Mouse (Mus musculus) frontal cortex, adult 2 months (tissue): ENCODE results near the gene Tll2. TPM values are rescaled to one million over a fixed set of nuclear protein-coding genes. Genes with fewer than 3 reads are reported as not detected.

Source experiments
- DNase-seq, 2 experiments: peaks; one replicate each; pipeline ENCODE4 v3.0.0; 2022; ENCODE audit warnings: low spot score in 1 of 2; ENCODE audit errors: extremely low spot score in 1 of 2
- polyA plus RNA-seq: library from polyadenylated mRNA; depleted of rRNA; stranded (reverse); fragments of >200 nt; gene quantifications from 2 replicates; pipeline ENCODE4 v1.2.3, GENCODE M21; 2012

Tll2 gene
- polyA plus RNA-seq, 1 experiment: 0.58 TPM

DNA sequence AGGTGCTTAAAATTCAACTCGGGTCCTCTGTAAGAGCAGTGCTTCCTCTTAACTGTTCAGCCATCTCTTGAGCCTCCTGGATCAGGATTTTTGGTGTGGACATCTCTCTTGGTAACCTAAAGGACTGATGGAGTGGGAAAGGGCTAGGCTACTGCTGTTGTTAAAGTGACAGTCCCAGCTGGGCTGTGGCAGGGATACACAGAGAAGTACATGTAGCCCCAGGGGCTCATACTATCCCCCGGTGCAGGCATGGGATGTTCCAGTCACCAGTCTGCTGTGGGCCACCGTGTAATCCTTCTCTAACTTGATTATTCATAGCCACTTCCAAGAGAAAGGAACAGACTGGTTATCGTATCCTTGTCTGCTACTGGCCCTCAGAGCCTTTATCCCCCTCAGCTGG, 109.6 kb downstream of the Tll2 start:
- DNase-seq: no peak

DNA sequence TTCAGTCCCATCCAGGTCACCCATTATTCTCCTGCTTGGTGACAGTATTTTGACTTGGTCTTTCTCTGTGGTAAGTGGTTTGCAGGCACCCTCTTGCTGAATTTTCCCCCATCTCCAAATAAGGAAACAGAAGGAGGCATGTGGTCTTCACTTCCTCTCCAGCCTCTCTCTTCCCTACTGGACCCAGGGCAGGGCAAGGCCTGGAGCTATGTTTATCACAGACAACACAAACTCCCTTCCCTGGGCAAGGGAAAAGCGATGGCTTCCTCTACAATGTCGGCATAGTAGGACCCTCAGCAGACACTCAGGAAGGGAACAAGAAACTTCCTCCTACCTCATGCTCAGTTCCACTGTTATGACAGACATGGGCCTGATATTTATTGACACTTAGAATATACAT, 114.7 kb downstream of the Tll2 start:
- DNase-seq: no peak

DNA sequence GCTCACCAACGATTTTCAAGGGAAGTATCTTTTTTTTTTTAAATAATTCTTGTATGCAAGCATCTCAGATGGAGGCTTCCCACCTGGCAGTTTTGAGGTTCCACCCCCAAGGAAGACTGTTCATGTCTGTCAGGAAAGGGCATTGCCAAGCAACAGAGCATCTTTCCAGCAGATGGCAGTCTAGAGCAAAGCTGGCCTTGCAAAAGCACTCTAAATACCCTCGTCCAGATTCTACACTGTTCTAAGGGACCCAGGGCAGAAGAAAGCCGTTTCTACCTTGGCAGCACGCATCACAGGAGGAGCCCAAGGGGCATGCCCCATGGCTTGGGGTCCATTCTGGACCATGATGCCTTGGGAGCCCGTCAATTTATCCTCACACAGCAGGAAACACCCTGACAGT, 116.8 kb downstream of the Tll2 start:
- peak; percentile 38 to 88 for DNase-seq

DNA sequence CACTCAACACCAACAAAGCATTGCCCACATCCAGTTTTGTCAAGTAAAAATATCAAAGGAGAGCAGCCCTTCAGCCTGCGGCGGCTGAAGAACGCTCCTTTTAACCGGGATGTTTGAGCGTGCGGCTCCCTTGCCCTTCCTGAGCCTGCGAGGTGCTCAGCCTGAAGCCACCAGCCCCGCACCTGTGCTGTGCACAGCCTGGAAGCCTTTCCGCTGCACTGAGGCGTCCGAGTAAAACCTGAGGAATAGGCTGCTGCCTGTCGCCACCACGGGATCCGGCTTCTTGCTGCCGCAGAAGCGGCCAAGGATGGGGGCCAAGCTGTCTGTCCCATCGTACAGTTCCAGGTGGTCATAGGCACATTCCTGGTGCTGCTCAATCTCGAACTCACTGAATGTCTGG, 118.1 kb downstream of the Tll2 start:
- DNase-seq: no peak

DNA sequence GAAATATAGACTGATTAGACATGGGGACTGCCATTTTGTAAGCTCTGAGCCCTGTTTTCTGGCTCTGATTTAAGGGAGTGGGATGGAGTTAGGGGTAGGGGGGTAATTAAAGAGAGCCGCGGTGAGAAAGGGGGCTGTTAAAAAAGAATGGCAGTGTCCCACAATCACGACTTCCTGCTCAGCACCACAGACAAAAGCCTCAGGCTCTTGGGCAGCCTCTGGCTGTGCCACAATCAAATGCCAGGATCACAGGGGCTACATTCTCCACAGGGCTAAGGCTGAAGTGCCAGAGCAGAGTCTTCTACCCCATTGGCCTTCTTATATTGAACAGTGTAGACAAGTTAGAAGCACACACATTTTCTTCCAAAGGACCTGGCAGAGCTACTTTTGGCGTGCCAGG, 118.7 kb downstream of the Tll2 start:
- no peak for DNase-seq

DNA sequence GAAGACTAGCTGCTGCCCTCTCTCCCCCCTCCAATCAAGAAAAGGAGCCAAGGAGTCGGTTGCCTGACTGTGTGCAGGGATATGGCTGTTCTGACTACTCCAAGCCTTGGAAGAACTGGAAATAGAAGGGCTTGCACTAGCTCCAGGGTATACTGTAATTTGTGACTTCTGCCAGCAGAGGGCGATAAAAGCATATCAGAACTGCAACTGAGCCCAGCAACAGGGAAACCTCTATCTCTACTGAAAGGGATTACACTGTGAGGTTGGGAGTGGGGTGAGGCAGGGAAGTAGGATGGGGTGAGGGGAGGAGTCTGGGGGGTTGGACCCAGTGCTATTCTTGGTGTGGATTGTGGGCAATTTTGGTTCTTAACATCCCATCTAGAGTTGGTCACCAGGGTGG, 119.9 kb downstream of the Tll2 start:
- peak; percentile 62 to 95 for DNase-seq

DNA sequence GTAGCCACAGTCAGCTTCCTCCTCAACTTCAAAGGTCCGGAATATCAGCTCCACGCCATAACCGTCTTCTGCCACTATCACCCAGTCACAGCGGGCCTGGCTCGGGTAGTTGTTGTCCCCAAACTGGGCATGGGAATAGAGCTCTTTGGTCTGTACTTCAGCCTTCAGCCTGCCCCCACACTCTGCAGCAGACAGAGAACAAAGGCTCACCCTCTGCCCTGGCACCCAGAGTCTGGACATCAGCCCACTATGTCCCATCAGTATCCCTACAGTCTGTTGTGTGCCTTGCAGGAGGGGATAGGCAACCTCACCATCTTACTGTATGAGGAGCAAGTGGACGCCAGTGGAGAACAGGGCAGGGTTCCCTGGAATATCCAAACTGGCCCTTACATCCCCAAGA, 120.3 kb downstream of the Tll2 start:
- no peak for DNase-seq

DNA sequence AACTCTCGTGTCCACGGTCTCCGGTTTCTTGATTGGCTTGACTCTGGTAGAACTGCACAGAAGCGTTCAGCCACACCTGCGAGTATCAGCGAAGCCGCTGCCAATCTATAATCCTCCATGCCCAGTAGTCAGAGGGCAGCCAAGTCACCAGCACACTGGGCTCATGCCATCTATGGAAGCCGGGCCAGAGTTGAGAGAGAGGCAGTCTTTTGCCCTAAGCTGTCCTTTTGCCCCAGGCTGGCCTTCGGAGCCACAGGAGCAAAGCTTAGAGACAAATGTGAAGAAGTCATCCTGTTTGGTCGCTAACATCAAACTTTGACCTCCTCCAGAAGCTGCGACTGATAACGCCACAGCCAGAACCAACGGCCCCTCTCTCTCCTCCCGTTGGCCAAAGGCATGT, 123.0 kb downstream of the Tll2 start:
- no peak for DNase-seq

DNA sequence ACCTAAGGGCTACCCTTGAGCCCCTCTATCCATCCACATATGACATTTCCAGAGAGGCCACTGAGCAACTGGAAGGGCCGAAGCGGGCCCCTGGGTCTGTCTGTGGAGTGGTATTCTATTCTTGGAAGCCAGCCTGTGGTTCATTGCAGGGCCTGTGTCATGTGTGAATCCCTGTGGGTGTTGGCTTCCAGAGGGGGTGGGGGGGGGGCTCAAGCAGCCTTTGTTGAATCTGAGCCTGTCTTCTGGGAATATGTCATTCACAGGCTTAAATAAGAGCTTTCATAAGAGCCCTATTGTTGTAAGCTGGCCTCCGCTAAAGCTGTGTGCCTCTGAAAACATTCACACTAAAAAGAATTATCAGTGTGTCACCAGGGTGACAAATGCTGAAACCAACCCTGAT, 125.0 kb downstream of the Tll2 start:
- DNase-seq: peak in 1 of 2 experiments; percentile 23

DNA sequence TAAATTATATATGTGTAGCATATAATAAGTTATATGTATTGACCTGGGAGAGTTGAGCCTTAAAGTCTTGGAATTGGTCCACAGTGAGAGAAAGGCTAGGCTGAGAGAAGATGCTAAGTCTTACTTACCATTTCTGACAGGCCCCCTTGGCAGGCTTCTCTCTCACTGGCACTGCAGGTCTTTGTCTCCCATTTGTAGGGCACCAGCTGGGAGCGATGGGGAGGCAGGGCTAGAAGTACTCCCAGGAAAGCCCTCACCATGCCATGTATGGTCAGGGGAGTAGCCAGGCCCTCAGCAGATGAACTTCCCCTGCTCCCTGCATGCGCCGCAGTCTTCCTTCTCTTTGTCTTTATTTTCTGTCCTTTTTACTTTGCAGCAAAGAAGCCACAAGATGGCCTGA, 129.7 kb downstream of the Tll2 start, which contains the start of gene Opalin:
Gene Opalin, minus strand, starts transcription at position 208 of the 400 bp plus-strand sequence.
- no peak for DNase-seq

DNA sequence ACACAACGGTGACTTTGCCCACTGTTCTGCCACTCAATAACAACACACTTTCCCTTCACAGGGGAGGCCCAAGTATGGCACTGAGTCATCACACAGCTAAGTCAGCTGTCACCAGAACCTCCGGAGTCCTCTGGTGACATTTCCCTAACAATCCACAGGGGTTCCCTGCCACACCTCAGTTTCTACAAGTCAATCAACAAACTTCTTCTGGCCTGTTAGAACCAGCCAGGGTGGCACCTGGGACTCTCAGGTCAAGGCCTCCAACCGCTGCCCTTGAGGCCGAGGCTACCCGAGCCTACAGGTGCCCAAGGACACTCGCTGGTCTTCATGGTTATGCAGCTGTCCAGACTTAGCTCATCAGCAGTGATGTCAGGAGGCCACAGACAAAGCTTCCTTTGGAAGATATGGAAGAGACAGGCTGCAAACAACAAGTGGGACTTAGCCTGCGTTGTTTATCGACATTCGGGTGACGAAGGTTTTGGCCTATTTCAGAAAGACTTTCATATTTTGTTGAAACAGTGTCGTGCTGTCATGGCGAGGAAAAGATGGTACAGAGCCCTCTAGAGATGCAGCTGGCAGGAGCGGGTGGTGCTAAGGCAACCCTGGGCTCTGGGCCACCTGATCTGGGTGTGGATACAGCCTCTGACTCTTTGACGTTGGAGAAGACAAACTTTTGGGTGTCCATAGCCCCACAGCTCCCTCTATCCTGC, 132.7 kb downstream of the Tll2 start:
- peak in 1 of 2 experiments; percentile 27 for DNase-seq

DNA sequence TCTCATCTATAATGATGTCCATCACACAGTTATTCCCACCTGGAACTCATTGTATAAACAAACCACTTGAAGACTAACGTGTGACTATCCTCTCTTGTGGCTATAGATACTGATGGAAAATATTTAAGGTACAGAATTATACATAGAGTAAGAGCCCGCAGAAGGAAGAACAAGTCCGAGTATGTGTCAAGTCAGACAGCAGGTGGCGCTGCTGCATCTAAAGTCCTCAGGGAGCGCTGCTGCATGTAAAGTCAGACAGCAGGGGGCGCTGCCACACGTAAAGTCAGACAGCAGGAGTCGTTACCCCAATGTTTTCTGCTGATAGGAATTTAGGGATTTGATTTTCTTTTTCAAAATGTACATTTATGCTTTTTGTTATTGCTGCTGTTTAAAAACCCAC, 135.1 kb downstream of the Tll2 start:
- peak; percentile 73 to 98 for DNase-seq

DNA sequence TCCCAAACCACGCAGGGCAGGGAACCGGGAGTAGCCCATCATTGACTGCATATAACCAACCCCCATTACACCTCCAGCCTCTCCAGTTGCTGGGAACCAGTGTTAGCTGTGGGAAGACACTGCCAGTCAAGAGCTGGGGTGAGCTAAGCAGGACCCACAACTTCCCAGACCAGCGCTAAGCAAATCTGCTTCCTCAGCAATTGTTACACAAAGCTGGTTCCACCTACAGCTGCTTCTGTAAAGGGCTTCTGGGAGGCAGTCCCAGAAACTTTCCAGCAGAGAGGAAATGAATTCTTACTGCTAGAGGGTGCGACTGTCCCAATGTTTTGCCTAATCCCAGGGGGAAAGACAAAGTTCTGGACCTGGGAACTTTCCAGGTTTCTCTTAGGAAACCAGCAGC, 151.9 kb downstream of the Tll2 start:
- DNase-seq: no peak

DNA sequence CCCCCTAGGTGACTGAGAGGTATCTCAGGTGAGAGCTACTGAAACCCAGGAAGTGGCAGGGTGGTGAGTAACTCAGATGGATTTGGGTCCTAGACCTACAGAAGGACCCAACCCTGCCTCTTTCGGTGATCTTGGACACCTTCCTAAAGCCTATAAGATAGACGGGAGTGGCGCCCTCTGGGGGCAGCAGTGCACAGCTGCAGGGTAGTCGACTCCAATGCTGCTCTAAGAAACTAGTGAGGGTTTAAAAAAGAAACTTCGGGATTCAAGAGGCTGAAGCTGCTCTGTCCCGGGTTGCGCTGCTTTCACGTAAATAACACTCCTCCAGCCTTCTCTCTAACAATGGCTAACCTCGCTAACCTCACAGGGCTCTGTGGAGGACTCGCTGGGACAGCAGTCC, 153.1 kb downstream of the Tll2 start:
- no peak for DNase-seq

DNA sequence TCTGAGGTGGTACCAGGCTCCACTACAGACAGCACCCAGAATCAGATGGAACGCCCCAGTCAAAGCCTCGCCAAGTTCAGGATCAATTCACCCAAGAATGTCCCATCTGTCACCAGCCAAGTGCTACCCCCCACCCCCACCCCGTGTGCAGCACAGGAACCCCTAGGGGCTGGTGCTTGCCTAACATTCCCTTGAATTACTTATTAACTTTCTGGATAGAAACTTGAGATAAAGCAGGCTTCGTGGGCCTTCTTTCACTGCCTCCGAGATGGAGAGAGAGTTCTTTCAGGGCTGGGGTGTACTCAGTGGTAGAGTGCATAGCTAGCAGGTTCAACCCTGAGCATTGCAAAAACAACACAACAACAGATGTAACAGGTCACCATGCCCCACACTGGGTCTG, 154.4 kb downstream of the Tll2 start:
- no peak for DNase-seq

DNA sequence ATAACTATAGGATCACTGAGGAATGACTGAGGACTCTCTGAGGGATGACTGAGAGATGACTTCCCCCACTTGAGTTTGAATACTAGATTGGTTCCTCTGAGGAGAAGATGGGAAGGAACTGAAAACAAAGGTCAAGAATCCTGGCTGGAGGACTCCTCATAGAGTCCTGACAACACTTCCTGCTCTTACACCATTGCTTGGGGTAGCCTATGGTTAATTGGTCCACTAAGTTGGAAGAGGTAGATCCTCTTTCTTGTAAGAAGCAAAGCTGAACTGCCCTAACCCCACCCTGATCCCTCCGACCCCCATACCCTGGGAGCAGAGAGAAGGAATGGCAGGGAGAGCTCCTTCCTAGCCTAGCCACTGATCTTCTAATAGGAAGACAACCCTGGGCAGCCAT, 154.9 kb downstream of the Tll2 start:
- no peak for DNase-seq

DNA sequence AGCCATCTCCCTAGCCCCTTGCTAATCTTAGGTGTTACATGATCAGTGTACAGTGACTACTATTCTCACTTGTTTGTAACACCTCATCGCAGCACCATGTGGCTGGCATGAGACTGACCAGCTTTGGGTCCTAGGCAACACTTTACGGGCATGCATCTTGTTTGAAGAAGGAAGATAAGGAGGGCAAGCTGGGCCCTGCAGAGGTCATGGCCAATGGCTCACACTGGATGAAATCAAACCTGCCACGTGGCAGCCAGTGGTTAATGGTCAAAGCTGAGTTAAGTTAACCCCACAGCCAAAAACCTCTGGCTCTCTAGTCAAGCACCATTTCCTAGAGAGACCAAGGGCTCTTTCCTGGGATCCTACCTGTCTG, 158.5 kb downstream of the Tll2 start:
- DNase-seq: no peak

DNA sequence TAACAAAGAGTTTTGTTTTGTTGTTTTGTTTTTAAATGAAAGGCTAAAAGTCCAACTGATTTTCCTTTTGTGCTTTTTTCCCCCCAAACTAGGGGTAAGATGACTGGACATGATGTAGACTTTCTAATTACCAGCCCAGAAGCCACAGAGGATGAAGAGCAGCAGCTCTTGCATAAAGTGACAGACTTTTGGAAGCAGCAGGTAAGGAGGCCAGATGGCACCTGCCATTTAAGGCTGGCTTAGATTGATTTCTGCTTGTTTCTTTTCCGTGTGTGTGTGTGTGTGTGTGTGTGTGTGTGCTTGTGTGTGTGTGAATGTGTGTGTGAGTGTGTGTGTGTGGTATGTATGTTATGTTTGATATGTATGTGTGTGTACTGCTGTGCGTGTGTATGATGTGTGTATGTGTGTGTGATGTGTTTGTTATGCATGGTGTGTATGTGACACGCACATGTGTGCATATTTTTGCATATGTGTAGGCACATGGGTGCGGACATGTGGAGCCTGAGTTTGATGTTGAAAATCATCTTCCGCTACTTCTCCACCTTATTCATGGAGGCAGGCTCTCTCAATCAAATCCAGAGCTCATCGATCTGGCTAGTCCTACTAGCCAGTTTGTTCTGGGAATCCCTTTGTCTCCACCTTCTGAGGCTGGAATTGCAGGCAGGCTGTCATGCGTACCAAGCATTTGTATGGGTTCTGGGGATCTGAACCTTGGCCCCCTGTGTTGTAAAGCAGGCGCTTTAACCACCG, 159.0 kb downstream of the Tll2 start:
- DNase-seq: peak in 1 of 2 experiments; percentile 20

DNA sequence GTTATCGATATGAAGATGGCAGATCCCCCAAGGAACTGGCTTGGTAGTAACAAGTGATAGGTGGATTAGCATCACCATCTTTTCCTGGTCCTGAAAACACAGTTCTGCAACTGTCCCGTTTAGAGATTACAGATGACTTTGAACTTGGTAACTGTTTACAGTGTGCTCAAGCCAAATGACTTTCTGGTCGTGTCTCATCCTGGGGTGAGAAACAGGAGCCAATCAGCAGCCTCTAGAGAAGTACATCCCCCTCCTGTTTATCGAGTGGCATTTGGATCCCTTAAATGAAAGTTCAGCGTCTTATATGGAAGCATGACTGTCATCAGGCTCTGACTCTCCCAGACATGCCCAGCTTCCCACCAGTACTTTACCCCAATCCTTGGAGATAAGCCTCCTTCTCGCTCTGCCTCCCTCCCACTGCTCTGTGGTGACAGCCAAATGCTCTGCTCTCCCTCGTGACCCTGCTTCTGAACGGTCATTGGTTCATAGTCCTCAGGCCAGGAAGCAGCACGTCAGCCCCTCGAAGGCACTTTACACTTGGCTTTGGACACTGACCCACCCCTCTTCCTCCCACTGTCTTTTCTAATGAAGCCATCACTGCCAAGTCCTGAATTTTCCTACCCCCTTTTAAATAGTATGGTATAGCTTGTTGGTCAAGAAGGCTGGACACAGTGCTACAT, 161.4 kb downstream of the Tll2 start:
- no peak for DNase-seq

DNA sequence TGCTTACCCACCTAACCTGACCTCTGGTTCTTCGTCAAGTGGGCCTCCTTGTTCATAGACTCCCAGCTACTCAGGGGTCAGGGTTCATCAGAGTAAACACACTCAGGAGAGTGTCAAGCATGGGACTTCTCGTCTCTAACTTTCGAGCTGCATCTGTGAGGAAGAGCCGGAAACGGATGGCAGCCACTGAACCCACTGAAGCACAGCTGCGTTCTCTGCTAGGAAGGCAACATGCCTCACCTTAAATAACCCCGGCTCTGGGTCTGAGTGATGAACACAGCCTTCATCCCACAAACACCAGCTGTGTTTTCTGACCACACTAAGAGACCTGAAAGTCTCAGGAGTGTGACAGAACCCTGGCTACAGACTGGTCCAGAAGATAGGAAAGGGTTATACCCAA, 167.5 kb downstream of the Tll2 start:
- no peak for DNase-seq

DNA sequence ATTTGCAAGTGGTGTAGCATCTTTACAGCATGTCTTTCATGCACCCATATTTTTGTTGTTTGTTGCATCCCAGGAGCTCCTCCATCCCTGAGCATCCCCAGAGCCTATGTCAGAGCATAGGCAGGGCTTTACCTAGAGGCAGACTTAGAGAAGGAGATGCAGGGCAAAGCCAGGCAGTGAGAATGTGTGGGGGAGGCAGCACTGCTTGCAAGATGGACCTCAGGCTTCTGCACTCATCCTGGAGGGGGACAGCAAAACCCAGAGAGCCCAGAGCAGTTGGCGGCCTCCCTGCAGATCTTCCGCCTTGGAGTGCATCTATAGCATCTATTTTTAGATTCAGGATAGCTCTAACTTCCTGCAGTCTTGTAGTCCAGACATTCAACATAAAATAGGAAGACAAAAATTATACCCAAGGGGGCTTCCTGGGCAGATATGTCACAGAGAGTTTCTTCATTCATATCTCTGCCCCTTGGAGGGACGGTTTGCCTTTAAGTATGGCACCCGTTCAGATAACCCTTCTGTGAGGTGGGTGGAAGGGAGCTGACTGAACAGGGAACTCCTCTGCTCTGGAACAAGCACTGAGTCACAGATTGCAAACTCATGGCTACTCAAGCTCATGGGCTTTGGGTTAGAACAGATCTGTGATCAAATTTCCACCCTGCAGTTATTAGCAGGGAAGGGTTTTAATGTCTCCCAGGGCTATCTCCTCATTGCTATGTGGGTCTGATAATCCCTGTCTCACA, 170.7 kb downstream of the Tll2 start:
- DNase-seq: no peak
